Mouse (Mus musculus) midbrain, embryonic 15.5 days (tissue): Measurements from ENCODE around the gene Lgalsl. TPM values are rescaled to one million over a fixed set of nuclear protein-coding genes. Genes with fewer than 3 reads are reported as not detected.

Experiments
- ATAC-seq: fragments of 200-750 bp; cut with Nextera tagmentation; replicated peaks from 2 replicates; pipeline ENCODE4 v1.8.0; 2017; ENCODE audit warnings: moderate TSS enrichment
- H3K27ac ChIP-seq: fragments of 300-500 bp; sonication (generic); 2 replicates; pipeline ENCODE4 v1.5.1; 2015; ENCODE audit warnings: mild to moderate bottlenecking, inconsistent platforms
- H3K27me3 ChIP-seq: fragments of 300-500 bp; sonication (generic); replicated peaks from 2 replicates; pipeline ENCODE4 v1.6.1; 2015; ENCODE audit warnings: inconsistent platforms
- H3K36me3 ChIP-seq: fragments of 300-500 bp; sonication (generic); replicated peaks from 2 replicates; pipeline ENCODE4 v1.6.1; 2015; ENCODE audit warnings: inconsistent platforms
- H3K4me1 ChIP-seq: fragments of 300-500 bp; sonication (generic); 2 replicates; pipeline ENCODE4 v1.6.1; 2015; ENCODE audit warnings: inconsistent platforms
- H3K4me2 ChIP-seq: fragments of 300-500 bp; sonication (generic); 2 replicates; pipeline ENCODE4 v1.6.1; 2015; ENCODE audit warnings: inconsistent platforms, mild to moderate bottlenecking, moderate library complexity
- H3K4me3 ChIP-seq: fragments of 300-500 bp; sonication (generic); 2 replicates; pipeline ENCODE4 v1.5.1; 2015; ENCODE audit warnings: mild to moderate bottlenecking, inconsistent platforms
- H3K9ac ChIP-seq: fragments of 300-500 bp; sonication (generic); 2 replicates; pipeline ENCODE4 v1.6.1; 2015; ENCODE audit warnings: mild to moderate bottlenecking, inconsistent platforms
- H3K9me3 ChIP-seq: fragments of 300-500 bp; sonication (generic); 2 replicates; pipeline ENCODE4 v1.6.1; 2016; ENCODE audit warnings: inconsistent platforms
- polyA plus RNA-seq: library from polyadenylated mRNA; unstranded; fragments of >200 nt; fragmentation: Nextera tagmentation; extraction: Ambion mirVana; gene quantifications from 2 replicates; pipeline ENCODE4 v1.2.1, GENCODE M21; 2015

The Lgalsl gene
- polyA plus RNA-seq, 1 experiment from 2014 or later, result 80.7 TPM

DNA sequence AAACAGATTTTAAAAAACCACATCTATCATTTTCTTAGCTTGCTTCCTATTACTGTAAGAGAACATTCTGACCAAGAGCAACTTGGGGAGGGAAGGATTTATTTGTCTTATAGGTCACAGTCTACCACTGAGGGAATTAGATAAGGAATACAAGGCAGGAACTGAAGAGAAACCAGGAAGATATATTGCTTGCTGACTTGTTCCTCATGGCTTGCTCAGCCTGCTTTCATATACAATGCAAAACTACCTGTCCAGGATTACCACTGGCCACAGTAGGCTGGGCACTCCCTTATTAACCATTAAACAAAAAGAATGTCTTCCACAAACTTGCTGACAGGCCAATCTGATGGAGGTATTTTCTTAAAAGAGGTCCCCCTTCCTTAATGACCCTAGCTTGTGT lies 54.2 kb downstream of the Lgalsl start:
- H3K9ac ChIP-seq, result no peak overlapping the region
- H3K27me3 ChIP-seq, result no peaks in the 10 kb centered on the region
- no peaks in the 10 kb centered on the region for H3K36me3 ChIP-seq
- no peaks in the 10 kb centered on the region for H3K4me1 ChIP-seq
- H3K4me3 ChIP-seq, result no peak overlapping the region
- no peak overlapping the region for H3K27ac ChIP-seq
- no peaks in the 10 kb centered on the region for H3K9me3 ChIP-seq
- no peak overlapping the region for H3K4me2 ChIP-seq
- ATAC-seq, result no peak

Other genes starting within 250 kb of the Lgalsl start
- gene Aftph, start 89.5 kb downstream of the Lgalsl start, polyA plus RNA-seq, result 35.0 and 35.9 TPM in 2 replicates